Mouse (Mus musculus): ENCODE measurements around the gene Chst8.

The Chst8 gene

GRCm38 (mm10) chr7:34669336-34669735, 143.2 kb downstream of the Chst8 start:
- DNase-seq (ENCODE audit: low spot score in 2 of 2) = no peak

- DNase-seq (ENCODE audit: low spot score in 2 of 2) = no peak
Measured at GRCm38 (mm10) chr7:34667874-34668273, 144.6 kb downstream of the Chst8 start.

GRCm38 (mm10) chr7:34663145-34663544, 149.4 kb downstream of the Chst8 start:
- no peak for DNase-seq (ENCODE audit: low spot score in 2 of 2)

GRCm38 (mm10) chr7:34662227-34662626, 150.3 kb downstream of the Chst8 start:
- no peak for DNase-seq (ENCODE audit: low spot score in 2 of 2)

GRCm38 (mm10) chr7:34659386-34660085, 153.0 kb downstream of the Chst8 start:
- DNase-seq (ENCODE audit: low spot score in 2 of 2) = no peak

GRCm38 (mm10) chr7:34656632-34657031, 155.9 kb downstream of the Chst8 start, which contains the start of gene Kctd15:
Gene Kctd15, minus strand, starts transcription at chr7:34656732.
- no peak for DNase-seq (ENCODE audit: low spot score in 2 of 2)

GRCm38 (mm10) chr7:34655086-34655839, 157.2 kb downstream of the Chst8 start:
- peak; percentile 89 to 91 for DNase-seq (ENCODE audit: low spot score in 2 of 2)

GRCm38 (mm10) chr7:34654441-34655085, 157.9 kb downstream of the Chst8 start:
- peak; percentile 61 to 63 for DNase-seq (ENCODE audit: low spot score in 2 of 2)

GRCm38 (mm10) chr7:34653731-34654440, 158.6 kb downstream of the Chst8 start:
- DNase-seq (ENCODE audit: low spot score in 2 of 2) = peak; percentile 47 to 54

GRCm38 (mm10) chr7:34652751-34653502, 159.6 kb downstream of the Chst8 start:
- no peak for DNase-seq (ENCODE audit: low spot score in 2 of 2)

GRCm38 (mm10) chr7:34651381-34651780, 161.1 kb downstream of the Chst8 start:
- DNase-seq (ENCODE audit: low spot score in 2 of 2) = no peak

- DNase-seq (ENCODE audit: low spot score in 2 of 2) = peak; percentile 59 to 68
Measured at GRCm38 (mm10) chr7:34647052-34647451, 165.5 kb downstream of the Chst8 start.

- no peak for DNase-seq (ENCODE audit: low spot score in 2 of 2)
Measured at GRCm38 (mm10) chr7:34646144-34646795, 166.2 kb downstream of the Chst8 start.

- no peak for DNase-seq (ENCODE audit: low spot score in 2 of 2)
Measured at GRCm38 (mm10) chr7:34645623-34646022, 166.9 kb downstream of the Chst8 start.

- DNase-seq (ENCODE audit: low spot score in 2 of 2) = no peak
Measured at GRCm38 (mm10) chr7:34644591-34644990, 167.9 kb downstream of the Chst8 start.

- no peak for DNase-seq (ENCODE audit: low spot score in 2 of 2)
Measured at GRCm38 (mm10) chr7:34643329-34643728, 169.2 kb downstream of the Chst8 start.

- no peak for DNase-seq (ENCODE audit: low spot score in 2 of 2)
Measured at GRCm38 (mm10) chr7:34641968-34642367, 170.5 kb downstream of the Chst8 start.

- no peak for DNase-seq (ENCODE audit: low spot score in 2 of 2)
Measured at GRCm38 (mm10) chr7:34639798-34640197, 172.7 kb downstream of the Chst8 start.

GRCm38 (mm10) chr7:34636661-34637060, 175.8 kb downstream of the Chst8 start:
- DNase-seq (ENCODE audit: low spot score in 2 of 2) = no peak

GRCm38 (mm10) chr7:34632966-34633742, 179.4 kb downstream of the Chst8 start:
- no peak for DNase-seq (ENCODE audit: low spot score in 2 of 2)
